Mouse (Mus musculus) retina, adult 2 months (tissue): ENCODE results near the gene a.
"Not testable (repeated sequence)": the region's sequence is repeated elsewhere in the genome, so short reads cannot be mapped to it uniquely, and the experiment has no call there.

Source experiments
- DNase-seq: peaks from one replicate; pipeline ENCODE4 v3.0.0-alpha.2; 2012; ENCODE audit warnings: low read depth, low spot score

a gene

DNA sequence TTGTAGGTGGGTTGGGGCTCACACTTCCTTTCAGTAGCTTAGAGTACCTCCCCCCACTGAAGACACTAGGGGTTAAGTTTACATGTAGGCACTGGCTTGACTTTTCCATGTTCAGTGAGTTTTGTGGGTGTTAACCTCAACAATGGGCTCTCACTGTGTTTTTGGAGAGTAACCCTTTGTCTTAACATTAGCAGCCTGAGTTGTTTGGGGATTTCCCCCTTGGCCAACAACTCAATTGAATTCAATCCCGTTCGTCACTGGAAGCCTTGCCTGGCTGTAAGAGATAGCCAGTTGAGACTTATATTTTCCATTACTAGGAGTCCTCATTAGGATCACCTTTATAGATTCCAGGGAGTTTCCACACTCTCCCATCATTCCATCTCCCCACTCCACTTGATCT lies 45.3 kb downstream of the a start:
- no peak for DNase-seq

DNA sequence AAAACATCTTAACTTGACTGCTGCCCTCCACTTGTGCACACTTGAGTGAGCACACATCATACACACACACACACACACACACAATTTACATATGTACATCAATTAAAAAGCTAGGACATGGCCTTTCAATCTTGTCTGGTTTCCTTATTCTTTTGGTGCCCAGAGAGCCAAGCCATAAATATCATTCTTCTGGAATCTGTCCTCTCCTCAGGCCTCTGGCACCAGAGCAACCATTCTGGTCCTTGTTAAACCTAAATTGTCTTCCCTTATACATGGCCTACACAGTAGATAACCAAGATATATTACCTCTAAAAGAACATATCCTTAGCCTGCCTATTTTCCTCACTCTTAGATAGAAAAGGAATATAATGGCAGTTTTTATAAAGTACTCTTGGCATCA lies 56.9 kb downstream of the a start:
- DNase-seq, result no peak

DNA sequence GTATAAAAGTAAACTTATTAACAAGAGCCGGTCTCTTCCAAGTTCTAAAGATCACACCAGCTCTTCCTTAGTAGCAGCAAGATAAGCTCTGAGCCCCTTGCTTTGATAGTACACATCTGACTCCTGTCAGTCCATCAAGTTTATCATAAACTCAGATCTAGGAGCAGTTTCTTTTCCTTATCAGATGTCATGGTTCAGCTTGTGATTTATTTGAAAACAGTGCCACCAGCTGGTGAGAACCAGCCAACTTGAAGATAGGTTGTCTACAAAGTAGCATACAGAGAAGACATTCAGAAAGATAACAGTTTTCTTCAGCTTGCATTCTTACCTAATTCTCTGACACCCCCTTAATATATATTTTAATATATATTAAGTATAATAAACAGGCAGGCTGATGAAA lies 64.2 kb downstream of the a start:
- peak; percentile 56 for DNase-seq

- no peak for DNase-seq
Observed at GRCm38 (mm10) chr2:154863672-154864071, 72.5 kb downstream of the a start.

GRCm38 (mm10) chr2:154865696-154866095 lies 74.5 kb downstream of the a start:
- no peak for DNase-seq

- DNase-seq, result no peak
Observed at GRCm38 (mm10) chr2:154868106-154868505, 76.9 kb downstream of the a start.

GRCm38 (mm10) chr2:154869954-154870641 lies 78.9 kb downstream of the a start:
- DNase-seq, result no peak

GRCm38 (mm10) chr2:154876621-154877020 lies 85.4 kb downstream of the a start:
- DNase-seq, result no peak

- no peak for DNase-seq
Observed at GRCm38 (mm10) chr2:154891585-154891984, 100.4 kb downstream of the a start.

- DNase-seq, result peak; percentile 93
Observed at GRCm38 (mm10) chr2:154892201-154893044, 101.2 kb downstream of the a start, which contains the start of gene Eif2s2. Eif2s2 (minus strand) TSS chr2:154892935.

DNA sequence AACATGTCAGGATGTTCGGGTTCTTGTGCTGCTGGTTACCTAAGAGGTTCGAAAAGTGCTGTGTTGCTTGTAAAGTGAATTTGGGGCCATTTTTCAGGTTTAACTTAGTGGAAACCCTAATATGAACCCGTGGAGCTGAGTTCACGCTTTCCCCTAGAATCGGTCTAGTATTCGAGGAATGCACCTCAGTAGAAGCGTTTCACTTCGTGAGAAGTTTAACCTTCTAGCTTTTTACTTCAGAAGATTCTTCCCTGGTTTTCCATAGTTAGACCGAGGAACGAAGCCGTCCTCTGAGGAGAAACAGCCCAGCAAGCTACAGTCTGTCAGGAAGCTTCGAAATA lies 101.8 kb downstream of the a start:
- DNase-seq, result peak; percentile 8

- DNase-seq, result no peak
Observed at GRCm38 (mm10) chr2:154893548-154893947, 102.3 kb downstream of the a start.

DNA sequence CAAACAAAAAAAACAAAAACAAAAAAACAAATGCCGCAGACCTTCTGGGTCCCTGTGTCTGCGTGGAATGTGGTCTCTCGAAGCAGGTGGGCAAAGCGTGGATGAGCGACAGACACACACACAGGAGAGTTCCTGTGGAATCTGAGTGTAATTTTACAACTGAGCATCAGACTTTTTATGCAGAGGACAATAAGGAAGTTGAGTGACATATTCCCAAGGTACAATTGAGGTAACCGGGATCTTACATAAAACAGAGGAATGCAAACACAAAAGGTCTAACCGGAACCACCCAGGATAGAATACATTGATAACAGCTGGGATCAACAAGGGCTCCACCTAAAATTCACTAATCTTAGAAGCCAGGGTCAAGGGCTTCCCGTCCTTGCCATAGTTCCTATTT lies 107.8 kb downstream of the a start:
- DNase-seq, result not testable (repeated sequence)

DNA sequence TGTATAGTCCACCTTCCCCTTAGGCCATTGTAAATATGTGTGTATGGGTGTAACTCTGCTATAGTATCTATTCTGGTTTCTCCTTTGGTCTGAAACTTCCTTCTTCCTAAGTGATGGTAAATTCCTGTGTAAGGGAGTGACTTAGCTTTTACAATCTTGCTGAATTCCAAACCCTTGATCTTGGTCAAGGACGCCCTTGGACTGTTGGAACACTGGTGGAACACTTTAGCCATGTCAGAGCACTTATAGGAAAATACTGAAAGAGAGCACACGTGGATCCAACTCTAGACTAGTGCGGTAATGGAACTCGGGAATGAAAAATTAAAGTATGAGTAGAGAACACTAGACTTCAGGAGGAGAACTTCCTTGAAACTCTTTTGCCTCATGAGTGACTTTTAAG lies 108.2 kb downstream of the a start:
- DNase-seq, result not testable (repeated sequence)

- no peak for DNase-seq
Observed at GRCm38 (mm10) chr2:154902111-154902510, 110.9 kb downstream of the a start.

- DNase-seq, result no peak
Observed at GRCm38 (mm10) chr2:154905796-154906195, 114.6 kb downstream of the a start.

GRCm38 (mm10) chr2:154908223-154908622 lies 117.0 kb downstream of the a start:
- DNase-seq, result not testable (repeated sequence)

DNA sequence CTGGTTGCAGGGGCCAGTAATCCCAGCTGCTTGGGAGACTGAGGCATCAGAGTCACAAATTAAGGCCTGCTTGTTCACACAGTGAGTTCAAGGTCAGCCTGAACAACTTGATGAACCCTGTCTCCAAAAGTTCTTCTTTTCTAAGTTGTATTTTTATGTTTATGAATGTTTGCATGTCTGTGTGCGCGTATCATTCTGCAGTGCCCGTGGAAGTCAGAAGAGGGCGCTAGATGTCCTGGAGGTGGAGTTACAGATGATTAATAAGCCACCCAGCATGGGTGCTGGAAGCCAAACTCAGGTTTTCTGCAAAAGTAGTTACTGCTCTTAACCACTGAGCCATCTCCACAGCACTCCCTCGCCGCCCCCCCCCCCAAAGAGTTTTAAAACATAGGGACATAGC lies 118.6 kb downstream of the a start:
- no peak for DNase-seq

GRCm38 (mm10) chr2:154915922-154916541 lies 124.8 kb downstream of the a start:
- no peak for DNase-seq

GRCm38 (mm10) chr2:154916547-154916946 lies 125.3 kb downstream of the a start:
- peak; percentile 38 for DNase-seq

DNA sequence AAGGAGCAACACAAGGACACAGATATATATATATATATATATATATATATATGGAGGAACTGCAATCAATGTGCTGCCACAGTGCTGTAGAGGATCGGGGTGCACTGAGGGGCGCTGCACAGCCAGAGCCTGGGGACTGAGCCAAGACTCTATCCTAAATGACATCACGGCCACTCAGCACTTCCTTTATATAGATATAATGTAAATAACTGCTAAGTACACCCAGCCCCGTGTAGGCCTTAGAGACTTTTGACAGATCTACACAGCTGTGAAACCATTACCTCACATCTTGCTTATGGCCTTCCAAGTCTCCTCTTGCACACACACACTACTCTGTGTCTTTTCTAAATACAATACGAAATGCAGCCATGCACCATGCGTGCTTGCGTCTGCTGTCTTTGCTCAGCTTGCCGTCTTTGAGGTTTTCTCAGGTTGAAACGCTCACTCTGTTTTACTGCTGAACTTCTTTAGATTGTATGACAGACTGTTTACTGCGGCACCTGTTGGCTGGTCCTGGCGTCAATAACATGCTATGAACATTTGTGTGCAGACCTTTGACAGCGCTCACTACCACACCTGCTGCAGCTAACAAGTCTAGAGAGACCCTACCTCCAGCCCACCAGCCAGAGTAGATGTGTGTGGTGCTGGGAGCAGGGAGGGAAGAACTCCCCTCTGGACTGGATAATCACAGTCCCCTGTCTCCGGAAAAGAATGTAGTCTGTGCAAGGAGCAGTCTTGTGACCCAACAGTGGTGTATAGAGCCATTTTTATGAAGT lies 126.9 kb downstream of the a start:
- no peak for DNase-seq

GRCm38 (mm10) chr2:154920896-154921295 lies 129.7 kb downstream of the a start:
- no peak for DNase-seq
